Mouse (Mus musculus) G1E-ER4 (cell line): ENCODE results near the gene Cmtr1. TPM values are rescaled to one million over a fixed set of nuclear protein-coding genes. Genes with fewer than 3 reads are reported as not detected.

Source experiments
- GATA1 ChIP-seq: IDR thresholded peaks from one replicate; pipeline ENCODE4 v1.8.0; 2012; ENCODE audit warnings: low read length, inconsistent platforms
- polyA plus RNA-seq: library from polyadenylated mRNA; stranded (reverse); fragments of >175 nt; gene quantifications from 2 replicates; pipeline ENCODE4 v1.2.3, GENCODE M21; 2012

The Cmtr1 gene
- polyA plus RNA-seq, 1 experiment = 86.6 TPM

- TF ChIP-seq GATA1 = no peak
These were observed 27.0 kb downstream of the Cmtr1 start for GRCm38 (mm10) chr17:29687373-29687772.

- TF ChIP-seq GATA1 = no peak
These were observed 28.2 kb downstream of the Cmtr1 start for GRCm38 (mm10) chr17:29688610-29689009.

- TF ChIP-seq GATA1 = no peak
These were observed 29.9 kb downstream of the Cmtr1 start for GRCm38 (mm10) chr17:29690257-29690656.

DNA sequence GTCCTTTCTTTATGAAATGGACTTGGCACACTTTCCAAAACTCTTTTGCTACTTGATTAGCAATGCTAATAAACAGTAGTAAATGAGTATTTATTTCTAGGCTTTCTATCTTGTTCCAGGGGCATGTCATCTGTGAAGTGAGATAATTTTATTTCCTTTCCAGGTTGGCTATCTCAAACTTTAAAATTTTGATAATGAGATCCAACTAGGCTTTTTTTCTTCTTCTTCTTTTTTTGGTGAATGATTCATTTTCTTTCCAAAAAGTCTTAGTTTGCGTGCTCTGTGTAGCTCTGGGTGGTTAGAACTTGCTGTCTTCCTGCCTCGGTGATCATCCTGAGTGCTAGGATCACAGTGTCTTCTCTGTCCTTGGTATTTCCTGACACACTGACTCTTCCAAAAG, 32.4 kb downstream of the Cmtr1 start:
- TF ChIP-seq GATA1 = no peak

- no peak for TF ChIP-seq GATA1
These were observed 33.2 kb downstream of the Cmtr1 start for GRCm38 (mm10) chr17:29693571-29693970.

DNA sequence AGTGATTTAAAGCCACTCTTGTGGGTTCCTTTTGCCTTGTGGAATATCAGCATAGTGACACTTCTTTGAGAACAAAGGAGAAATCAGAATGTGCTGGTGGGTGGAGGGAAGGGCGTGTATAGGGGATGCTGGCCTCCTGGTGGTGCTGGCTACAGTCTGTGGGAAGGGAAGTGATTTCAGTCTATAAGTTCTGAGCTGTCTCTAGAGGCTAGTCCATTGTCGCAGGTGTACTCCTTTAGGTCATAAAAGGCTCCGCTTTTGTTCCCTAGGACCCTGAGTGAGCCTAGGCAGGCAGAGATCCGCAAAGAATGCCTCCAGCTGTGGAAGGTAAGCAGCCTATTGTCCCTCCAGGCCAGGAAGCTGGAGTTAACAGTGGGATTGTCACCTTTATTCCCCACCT, 34.1 kb downstream of the Cmtr1 start:
- no peak for TF ChIP-seq GATA1

DNA sequence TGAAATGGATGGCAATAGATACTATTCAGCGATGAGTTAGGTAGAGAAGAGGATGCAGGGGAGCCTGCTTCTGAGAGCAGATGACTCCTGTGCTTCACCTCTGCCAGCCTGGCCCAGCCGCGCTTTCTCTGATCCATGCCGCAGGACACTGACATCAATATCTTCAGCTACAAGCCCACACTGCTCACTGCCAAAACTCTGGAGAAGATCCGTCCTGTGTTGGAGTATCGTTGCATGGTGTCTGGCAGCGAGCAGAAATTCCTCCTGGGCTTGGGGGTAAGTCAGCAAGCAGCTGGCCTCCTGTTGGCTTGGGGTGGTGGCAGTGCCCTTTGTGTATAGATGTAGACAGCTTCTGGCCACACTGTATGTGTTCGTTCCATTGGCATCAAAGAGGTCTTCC, 36.5 kb downstream of the Cmtr1 start:
- TF ChIP-seq GATA1 = no peak

DNA sequence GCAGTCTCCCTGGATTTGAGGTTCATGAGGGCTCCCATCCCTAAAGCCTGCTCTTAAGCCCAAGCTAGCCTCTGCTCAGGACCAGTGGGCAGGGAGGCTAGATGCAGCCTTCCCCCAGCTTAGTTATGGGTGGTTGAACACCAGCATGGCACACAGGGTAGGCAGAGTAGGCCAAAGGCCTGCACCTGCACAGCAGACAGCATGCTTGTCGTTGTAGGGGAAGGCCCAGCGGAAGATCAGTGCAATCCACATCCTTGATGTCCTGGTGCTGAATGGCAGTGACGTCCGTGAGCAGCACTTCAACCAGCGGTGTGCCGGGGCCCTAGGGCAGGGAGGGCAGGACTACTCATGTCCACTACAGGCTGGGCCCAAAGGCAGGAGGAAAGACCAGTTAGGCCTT, 38.0 kb downstream of the Cmtr1 start:
- no peak for TF ChIP-seq GATA1

DNA sequence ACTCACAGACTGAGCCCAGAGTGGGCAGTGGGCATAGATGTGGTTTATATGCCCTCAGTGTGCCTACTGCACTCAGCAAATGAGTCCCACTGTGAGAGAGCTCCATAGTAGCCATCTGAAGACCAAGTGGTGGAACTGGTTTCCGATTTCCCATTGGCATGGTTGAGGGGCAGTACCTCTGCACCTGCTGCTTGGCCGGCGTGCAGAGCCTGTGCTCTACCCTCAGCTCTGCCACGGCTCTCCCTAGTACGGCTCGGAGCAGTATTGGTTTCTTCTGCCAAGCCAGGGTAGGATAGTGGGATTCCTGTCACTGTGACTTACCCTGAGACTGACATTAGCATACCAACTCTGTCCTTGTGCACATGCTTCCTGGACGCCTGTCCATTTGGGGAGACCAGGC, 40.2 kb downstream of the Cmtr1 start:
- no peak for TF ChIP-seq GATA1

DNA sequence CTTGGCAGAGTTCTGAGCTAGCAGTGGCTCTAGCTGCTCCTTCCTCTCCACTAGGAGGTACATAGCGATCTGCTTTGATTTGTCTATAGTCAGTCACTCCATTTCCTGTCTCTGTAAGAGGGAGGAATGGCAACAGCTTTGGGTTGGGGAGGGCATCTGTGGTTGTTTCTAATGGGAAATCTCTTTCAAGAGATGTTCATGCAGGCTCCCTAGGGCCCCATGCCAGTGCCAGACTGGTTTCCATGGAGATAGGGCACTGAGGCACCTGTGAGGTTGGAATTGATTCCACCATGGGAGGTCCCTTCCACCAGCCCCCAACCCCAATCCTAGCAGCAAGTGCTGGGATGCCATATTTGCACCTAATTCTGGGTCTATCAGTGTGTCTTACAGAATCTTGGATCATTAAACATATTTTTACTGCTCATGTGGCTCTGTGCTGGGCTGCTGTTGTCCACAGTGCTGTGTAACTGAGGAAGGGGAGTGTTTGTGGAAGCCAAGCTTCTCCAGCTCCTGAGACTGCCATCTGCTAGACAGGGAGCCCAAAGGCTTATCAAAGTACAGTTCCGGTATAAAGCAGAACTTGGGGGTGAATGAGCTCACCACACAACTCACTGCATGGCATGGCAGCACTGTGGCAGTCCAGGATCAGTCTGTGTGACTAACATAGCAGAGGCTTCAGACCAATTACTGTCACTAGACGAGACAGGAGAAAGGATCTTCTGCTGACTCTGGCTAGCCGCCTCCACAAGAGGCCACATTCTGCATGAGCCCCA, 42.7 kb downstream of the Cmtr1 start:
- TF ChIP-seq GATA1 = no peak

GRCm38 (mm10) chr17:29704781-29705180, 44.4 kb downstream of the Cmtr1 start:
- no peak for TF ChIP-seq GATA1

DNA sequence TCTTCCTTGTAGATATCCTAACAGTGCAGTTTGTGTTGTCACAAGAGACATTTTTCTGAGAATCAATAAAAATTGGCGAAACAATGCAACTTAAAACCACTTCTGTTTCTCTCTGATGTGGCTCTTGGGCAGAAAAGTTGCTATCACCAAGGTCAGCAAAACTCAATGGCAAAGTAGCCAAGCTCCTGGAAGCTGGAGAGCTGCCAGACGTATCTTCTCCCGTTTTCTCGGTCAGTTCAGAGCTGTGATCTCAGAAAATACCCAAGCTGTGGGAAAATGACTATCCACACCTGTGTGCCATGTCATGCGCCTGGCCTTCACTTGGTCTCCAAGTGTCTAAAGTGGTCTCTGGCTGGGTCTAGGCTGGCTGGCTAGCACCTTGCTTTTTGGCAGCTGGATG, 45.5 kb downstream of the Cmtr1 start:
- TF ChIP-seq GATA1 = no peak

DNA sequence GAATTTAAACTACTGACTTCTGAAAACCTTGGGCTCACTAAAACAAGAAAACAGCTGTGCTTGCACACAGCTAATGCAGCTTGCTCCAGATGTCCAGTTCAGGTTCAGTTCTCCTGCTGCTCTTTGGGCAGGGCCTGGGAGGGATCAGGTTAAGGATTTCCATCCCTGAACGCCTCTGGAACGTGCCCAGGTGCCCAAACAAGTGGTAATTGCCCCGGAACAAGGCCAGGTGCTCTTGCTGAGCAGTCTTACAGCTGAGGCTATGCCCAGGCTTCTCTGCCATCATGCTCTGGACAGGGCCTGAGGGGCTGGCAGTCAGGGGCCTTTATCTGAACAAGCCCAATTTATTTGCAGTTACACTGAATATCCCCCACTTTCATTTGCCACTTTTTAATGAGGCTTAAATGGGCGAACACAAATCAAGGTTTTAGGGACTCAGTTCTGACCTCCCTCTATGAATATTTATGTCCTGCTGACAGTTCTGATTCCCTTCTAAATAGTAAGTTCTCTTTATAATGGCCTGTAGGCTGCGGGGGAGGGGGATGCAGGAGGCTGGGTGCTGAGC, 46.7 kb downstream of the Cmtr1 start:
- TF ChIP-seq GATA1 = no peak

DNA sequence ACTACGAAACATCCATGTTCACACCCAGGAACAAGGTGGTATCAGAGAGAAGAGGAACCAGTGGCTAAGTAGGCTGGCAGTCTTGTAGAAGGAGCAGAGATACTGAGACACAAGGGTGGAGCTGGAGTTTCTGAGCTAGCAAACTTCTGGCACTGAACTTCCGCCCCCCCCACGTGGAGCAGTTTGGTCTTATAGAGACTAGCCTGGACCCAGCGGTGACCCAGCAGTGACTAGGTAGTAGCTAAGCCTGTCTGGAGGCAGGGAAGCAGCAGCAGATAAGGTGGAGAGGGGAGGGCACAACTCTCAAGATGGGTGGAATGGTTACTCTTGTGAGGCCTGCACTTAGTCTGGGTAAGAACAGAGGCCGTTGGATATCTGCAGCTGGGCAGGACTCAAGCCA, 48.4 kb downstream of the Cmtr1 start:
- no peak for TF ChIP-seq GATA1

DNA sequence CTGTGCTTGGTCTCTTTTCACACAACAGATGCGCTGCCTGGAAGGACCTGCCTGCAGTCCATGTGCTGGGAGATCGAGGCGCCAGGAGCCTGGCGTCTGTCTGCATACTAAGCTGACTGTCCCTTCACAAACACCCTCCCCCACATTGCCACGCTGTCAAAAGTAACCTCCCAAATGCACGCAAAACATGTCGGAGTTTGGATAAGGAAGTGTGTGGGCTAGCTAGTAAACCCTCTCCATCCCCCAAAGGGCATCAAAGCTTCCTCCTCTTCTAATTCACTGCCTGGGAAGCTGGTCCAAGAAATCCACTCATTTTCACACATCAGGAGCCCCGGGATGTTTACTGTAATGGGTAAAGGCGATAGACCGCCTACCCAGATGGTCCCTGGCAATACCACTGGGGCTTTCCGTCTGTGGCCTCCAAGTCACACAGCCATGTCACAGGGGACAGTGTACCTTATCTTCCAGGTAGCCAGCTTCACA, 50.2 kb downstream of the Cmtr1 start:
- no peak for TF ChIP-seq GATA1

DNA sequence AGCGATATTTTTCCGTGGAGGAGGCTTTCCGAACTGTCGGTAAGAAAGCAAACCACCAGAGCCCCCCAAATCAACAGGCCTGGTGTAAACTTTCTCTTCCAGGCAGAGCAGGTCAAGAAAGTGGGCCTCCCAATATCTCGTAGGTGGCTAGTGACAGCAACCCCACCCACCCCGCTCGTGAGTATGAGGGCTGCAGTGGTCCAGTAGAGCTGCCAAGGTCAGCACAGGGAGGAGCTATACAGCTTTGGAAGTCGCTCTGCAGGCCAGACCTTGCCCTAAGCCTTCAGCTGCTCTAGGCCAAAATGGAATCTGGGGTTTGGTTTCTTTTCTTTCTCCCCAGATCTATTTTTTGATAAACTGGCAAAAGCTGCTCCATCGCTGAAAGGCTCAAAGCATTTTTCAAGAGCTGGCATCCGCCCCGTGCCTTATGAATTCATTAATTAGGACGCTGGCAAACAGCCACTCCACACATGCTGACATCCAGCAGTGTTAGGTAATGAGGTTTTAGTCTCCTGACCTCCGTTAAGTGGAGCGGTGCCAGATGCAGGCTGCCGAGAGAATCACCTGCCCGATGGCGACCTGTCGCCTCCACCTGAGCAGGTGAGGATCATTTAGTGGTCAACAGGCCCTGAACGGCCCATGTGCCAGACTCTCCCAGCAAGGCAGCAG, 50.8 kb downstream of the Cmtr1 start:
- TF ChIP-seq GATA1 = no peak
